Mouse (Mus musculus) intestine, embryonic 15.5 days (tissue): ENCODE measurements around the gene Gm10842. TPM values are rescaled to one million over a fixed set of nuclear protein-coding genes. Genes with fewer than 3 reads are reported as not detected.
A peak's percentile ranks its signal among the peaks of the same experiment; 100 is the strongest.

Source experiments
- ATAC-seq: fragments of 200-750 bp; cut with Nextera tagmentation; 2 replicates; pipeline ENCODE4 v1.8.0; 2017; ENCODE audit warnings: moderate TSS enrichment, moderate library complexity
- H3K27ac ChIP-seq: fragments of 300-500 bp; sonication (generic); 2 replicates; pipeline ENCODE4 v1.5.1; 2015; ENCODE audit warnings: mild to moderate bottlenecking, inconsistent platforms
- H3K27me3 ChIP-seq: fragments of 300-500 bp; sonication (generic); replicated peaks from 2 replicates; pipeline ENCODE4 v1.6.1; 2015; ENCODE audit warnings: inconsistent platforms
- H3K36me3 ChIP-seq: fragments of 300-500 bp; sonication (generic); 2 replicates; pipeline ENCODE4 v1.6.1; 2015; ENCODE audit warnings: inconsistent platforms
- H3K4me1 ChIP-seq: fragments of 300-500 bp; sonication (generic); replicated peaks from 2 replicates; pipeline ENCODE4 v1.6.1; 2015; ENCODE audit warnings: inconsistent platforms
- H3K4me2 ChIP-seq: fragments of 300-500 bp; sonication (generic); replicated peaks from 2 replicates; pipeline ENCODE4 v1.6.1; 2015; ENCODE audit warnings: mild to moderate bottlenecking, inconsistent platforms
- H3K4me3 ChIP-seq: fragments of 300-500 bp; sonication (generic); replicated peaks from 2 replicates; pipeline ENCODE4 v1.5.1; 2015; ENCODE audit warnings: inconsistent platforms
- H3K9ac ChIP-seq: fragments of 300-500 bp; sonication (generic); 2 replicates; pipeline ENCODE4 v1.6.1; 2015; ENCODE audit warnings: inconsistent platforms
- H3K9me3 ChIP-seq: fragments of 300-500 bp; sonication (generic); 2 replicates; pipeline ENCODE4 v1.6.1; 2016; ENCODE audit warnings: inconsistent platforms
- WGBS: fragments of 180-500 bp; shearing (Covaris S2); methylation state at CpG from one replicate; pipeline ENCODE4 v1.1.7; 2015; 5-methylcytosine and 5-hydroxymethylcytosine counted together
- polyA plus RNA-seq: library from polyadenylated mRNA; unstranded; fragments of >200 nt; fragmentation: Nextera tagmentation; extraction: Ambion mirVana; gene quantifications from 2 replicates; pipeline ENCODE4 v1.2.1, GENCODE M21; 2015

Gene Gm10842
- polyA plus RNA-seq, 1 experiment from 2014 or later, result not detected

GRCm38 (mm10) chr11:105143564-105143963 is 3.1 kb upstream of the Gm10842 start:
- Histone ChIP-seq H3K4me3 (no peak overlapping the region), H3K9me3 (no peaks in the 10 kb centered on the region), H3K4me1 (no peaks in the 10 kb centered on the region), H3K4me2 (no peak overlapping the region), H3K9ac (no peak overlapping the region), H3K36me3 (peaks cover 5% of the 10 kb centered on the region; the same call in 1 of the 2 replicates), H3K27me3 (no peaks in the 10 kb centered on the region), H3K27ac (no peak overlapping the region)
- no peak for ATAC-seq

GRCm38 (mm10) chr11:105144084-105144483 is 2.6 kb upstream of the Gm10842 start:
- Histone ChIP-seq H3K9me3 (no peaks in the 10 kb centered on the region), H3K4me2 (no peak overlapping the region), H3K27ac (no peak overlapping the region), H3K4me3 (no peak overlapping the region), H3K9ac (no peak overlapping the region), H3K4me1 (no peaks in the 10 kb centered on the region), H3K27me3 (no peaks in the 10 kb centered on the region), H3K36me3 (peaks cover 5% of the 10 kb centered on the region; the same call in 1 of the 2 replicates)
- WGBS, result 87% methylated on average over 3 of the region's 3 CpGs
- no peak for ATAC-seq

GRCm38 (mm10) chr11:105144508-105145210 is 2.0 kb upstream of the Gm10842 start:
- Histone ChIP-seq H3K36me3 (peaks cover 5% of the 10 kb centered on the region; the same call in 1 of the 2 replicates), H3K9ac (no peak overlapping the region), H3K4me3 (no peak overlapping the region), H3K9me3 (no peaks in the 10 kb centered on the region), H3K27ac (no peak overlapping the region), H3K4me1 (no peaks in the 10 kb centered on the region), H3K27me3 (no peaks in the 10 kb centered on the region), H3K4me2 (no peak overlapping the region)
- 71% methylated on average over 11 of the region's 11 CpGs for WGBS
- no peak for ATAC-seq

GRCm38 (mm10) chr11:105145211-105145610 is 1.5 kb upstream of the Gm10842 start:
- no peak overlapping the region for H3K4me2 ChIP-seq
- no peak overlapping the region for H3K4me3 ChIP-seq
- 77% methylated on average over 10 of the region's 10 CpGs for WGBS
- no peaks in the 10 kb centered on the region for H3K4me1 ChIP-seq
- peaks cover 5% of the 10 kb centered on the region; the same call in 1 of the 2 replicates for H3K36me3 ChIP-seq
- H3K9me3 ChIP-seq, result no peaks in the 10 kb centered on the region
- H3K9ac ChIP-seq, result no peak overlapping the region
- no peak for ATAC-seq
- no peaks in the 10 kb centered on the region for H3K27me3 ChIP-seq
- H3K27ac ChIP-seq, result no peak overlapping the region

GRCm38 (mm10) chr11:105149353-105149752 is 2.7 kb downstream of the Gm10842 start:
- no peaks in the 10 kb centered on the region for H3K9me3 ChIP-seq
- H3K9ac ChIP-seq, result no peak overlapping the region
- no peak overlapping the region for H3K27ac ChIP-seq
- no peaks in the 10 kb centered on the region for H3K36me3 ChIP-seq
- 63% methylated on average over 3 of the region's 3 CpGs for WGBS
- H3K27me3 ChIP-seq, result no peaks in the 10 kb centered on the region
- no peak for ATAC-seq
- H3K4me3 ChIP-seq, result no peak overlapping the region
- no peak overlapping the region for H3K4me2 ChIP-seq
- peaks cover 10% of the 10 kb centered on the region; the same call in 1 of the 2 replicates for H3K4me1 ChIP-seq

- no peak for ATAC-seq
- H3K4me2 ChIP-seq, result no peak overlapping the region
- 88% methylated on average over 1 of the region's 1 CpGs for WGBS
Observed at GRCm38 (mm10) chr11:105149766-105150165, 3.1 kb downstream of the Gm10842 start.

GRCm38 (mm10) chr11:105150691-105151090 is 4.0 kb downstream of the Gm10842 start:
- Histone ChIP-seq H3K4me2 (no peak overlapping the region), H3K4me1 (peaks cover 10% of the 10 kb centered on the region; the same call in 1 of the 2 replicates), H3K27me3 (no peaks in the 10 kb centered on the region), H3K36me3 (no peaks in the 10 kb centered on the region), H3K9me3 (no peaks in the 10 kb centered on the region), H3K9ac (no peak overlapping the region), H3K27ac (no peak overlapping the region), H3K4me3 (no peak overlapping the region)
- ATAC-seq, result no peak
- 51% methylated on average over 4 of the region's 4 CpGs for WGBS

More at GRCm38 (mm10) chr11:105149766-105150165, 3.1 kb downstream of the Gm10842 start:
- Histone ChIP-seq H3K36me3 (no peaks in the 10 kb centered on the region), H3K4me1 (peaks cover 10% of the 10 kb centered on the region; the same call in 1 of the 2 replicates), H3K4me3 (no peak overlapping the region), H3K9me3 (no peaks in the 10 kb centered on the region), H3K27me3 (no peaks in the 10 kb centered on the region), H3K9ac (no peak overlapping the region), H3K27ac (no peak overlapping the region)

GRCm38 (mm10) chr11:105151226-105152016 is 4.7 kb downstream of the Gm10842 start:
- H3K27ac ChIP-seq, result no peak overlapping the region
- no peaks in the 10 kb centered on the region for H3K9me3 ChIP-seq
- H3K4me2 ChIP-seq, result 0 out of 2 replicates have a peak overlapping the region, but pooled peaks have one; percentile 13
- WGBS, result 24% methylated on average over 18 of the region's 19 CpGs
- no peak overlapping the region for H3K4me3 ChIP-seq
- ATAC-seq, result no peak
- H3K36me3 ChIP-seq, result no peaks in the 10 kb centered on the region
- peaks cover 10% of the 10 kb centered on the region; the same call in 1 of the 2 replicates for H3K4me1 ChIP-seq
- no peak overlapping the region for H3K9ac ChIP-seq
- no peaks in the 10 kb centered on the region for H3K27me3 ChIP-seq

- H3K4me1 ChIP-seq, result peaks cover 10% of the 10 kb centered on the region; the same call in 1 of the 2 replicates
- H3K27ac ChIP-seq, result no peak overlapping the region
- no peaks in the 10 kb centered on the region for H3K27me3 ChIP-seq
- no peak overlapping the region for H3K4me2 ChIP-seq
- no peaks in the 10 kb centered on the region for H3K36me3 ChIP-seq
- no peak overlapping the region for H3K9ac ChIP-seq
- no peaks in the 10 kb centered on the region for H3K9me3 ChIP-seq
- H3K4me3 ChIP-seq, result no peak overlapping the region
- WGBS, result 89% methylated on average over 2 of the region's 4 CpGs
- ATAC-seq, result no peak
Observed at GRCm38 (mm10) chr11:105152017-105152300, 5.3 kb downstream of the Gm10842 start.

- H3K9me3 ChIP-seq, result no peaks in the 10 kb centered on the region
- 82% methylated on average over 11 of the region's 11 CpGs for WGBS
Observed at GRCm38 (mm10) chr11:105152357-105152899, 5.7 kb downstream of the Gm10842 start.

GRCm38 (mm10) chr11:105153068-105153833 is 6.6 kb downstream of the Gm10842 start:
- peak overlapping the region; percentile 17; the same call in 1 of the 2 replicates for H3K4me2 ChIP-seq
- peaks cover 10% of the 10 kb centered on the region; the same call in 1 of the 2 replicates for H3K4me1 ChIP-seq
- H3K9me3 ChIP-seq, result no peaks in the 10 kb centered on the region
- no peaks in the 10 kb centered on the region for H3K27me3 ChIP-seq
- H3K36me3 ChIP-seq, result no peaks in the 10 kb centered on the region
- no peak overlapping the region for H3K27ac ChIP-seq
- WGBS, result 34% methylated on average over 12 of the region's 12 CpGs
- no peak overlapping the region for H3K4me3 ChIP-seq
- H3K9ac ChIP-seq, result no peak overlapping the region; the same call in 1 of the 2 replicates
- ATAC-seq, result peak; percentile 86

More at GRCm38 (mm10) chr11:105152357-105152899, 5.7 kb downstream of the Gm10842 start:
- Histone ChIP-seq H3K36me3 (no peaks in the 10 kb centered on the region), H3K27ac (no peak overlapping the region), H3K4me3 (no peak overlapping the region), H3K9ac (no peak overlapping the region), H3K27me3 (no peaks in the 10 kb centered on the region), H3K4me1 (peaks cover 10% of the 10 kb centered on the region; the same call in 1 of the 2 replicates), H3K4me2 (no peak overlapping the region)
- ATAC-seq, result peak; percentile 48; the same call in 1 of the 2 replicates
